Mouse (Mus musculus): ENCODE measurements around the gene Rab11fip4. TPM values are rescaled to one million over a fixed set of nuclear protein-coding genes. Genes with fewer than 3 reads are reported as not detected.
"Not testable (repeated sequence)": the region's sequence is repeated elsewhere in the genome, so short reads cannot be mapped to it uniquely, and the experiment has no call there.

The Rab11fip4 gene
- total RNA-seq, 1 experiment = 13.6 TPM

GRCm38 (mm10) chr11:79691513-79691912, 100.5 kb downstream of the Rab11fip4 start:
- DNase-seq (ENCODE audit: low read depth, low spot score) = no peak
- Histone ChIP-seq H3K4me1 (ENCODE audit: control insufficient read depth in 2 of 2, insufficient read depth in 2 of 2, low read length in 2 of 2, poor library complexity in 1 of 2) (no peaks in the 10 kb centered on the region; a peak in 1 of 4 replicates), H3K9ac (ENCODE audit: insufficient read depth, low read depth, low read length, poor library complexity, severe bottlenecking) (no peak overlapping the region), H3K36me3 (ENCODE audit: control insufficient read depth, insufficient read depth, low read length, poor library complexity, severe bottlenecking) (peaks cover 14% of the 10 kb centered on the region; the same call in 1 of the 2 replicates), H3K4me3 (ENCODE audit: insufficient read depth in 1 of 2, low read depth in 1 of 2, low read length in 2 of 2, poor library complexity in 1 of 2, severe bottlenecking in 1 of 2) (no peak overlapping the region), H3K9me3 (ENCODE audit: control insufficient read depth, insufficient read depth, low read depth, low read length) (no peaks in the 10 kb centered on the region), H3K27ac (ENCODE audit: insufficient read depth, low read depth, low read length, poor library complexity, severe bottlenecking) (no peak overlapping the region)
- in situ Hi-C loops (cut with MboI; ENCODE audit: low sequenced_read_pairs in 2 of 2, unreplicated experiment in 2 of 2) = no loop called here
- TF ChIP-seq MAFK (IDR thresholded peaks at IDR 0.05; ENCODE audit: insufficient read depth, low read depth, low read length) (no peak), CHD2 (IDR thresholded peaks at IDR 0.05; ENCODE audit: low read depth, low read length) (no peak), HCFC1 (IDR thresholded peaks at IDR 0.05; ENCODE audit: borderline replicate concordance, insufficient read depth, low read length) (no peak), ZNF384 (IDR thresholded peaks at IDR 0.05; ENCODE audit: low read depth, low read length) (no peak), ZC3H11A (IDR thresholded peaks at IDR 0.05; ENCODE audit: borderline replicate concordance, low read depth, low read length) (no peak)

- in situ Hi-C loops (cut with MboI; ENCODE audit: low sequenced_read_pairs in 2 of 2, unreplicated experiment in 2 of 2) = no loop called here
- TF ChIP-seq MAFK (IDR thresholded peaks at IDR 0.05; ENCODE audit: insufficient read depth, low read depth, low read length) (no peak), HCFC1 (IDR thresholded peaks at IDR 0.05; ENCODE audit: borderline replicate concordance, insufficient read depth, low read length) (no peak), ZNF384 (IDR thresholded peaks at IDR 0.05; ENCODE audit: low read depth, low read length) (peak; percentile 85), ZC3H11A (IDR thresholded peaks at IDR 0.05; ENCODE audit: borderline replicate concordance, low read depth, low read length) (no peak), CHD2 (IDR thresholded peaks at IDR 0.05; ENCODE audit: low read depth, low read length) (no peak)
- Histone ChIP-seq H3K36me3 (ENCODE audit: control insufficient read depth, insufficient read depth, low read length, poor library complexity, severe bottlenecking) (peaks cover 7% of the 10 kb centered on the region), H3K4me1 (ENCODE audit: control insufficient read depth in 2 of 2, insufficient read depth in 2 of 2, low read length in 2 of 2, poor library complexity in 1 of 2) (no peaks in the 10 kb centered on the region), H3K9ac (ENCODE audit: insufficient read depth, low read depth, low read length, poor library complexity, severe bottlenecking) (no peak overlapping the region), H3K27ac (ENCODE audit: insufficient read depth, low read depth, low read length, poor library complexity, severe bottlenecking) (no peak overlapping the region), H3K9me3 (ENCODE audit: control insufficient read depth, insufficient read depth, low read depth, low read length) (no peaks in the 10 kb centered on the region), H3K4me3 (ENCODE audit: insufficient read depth in 1 of 2, low read depth in 1 of 2, low read length in 2 of 2, poor library complexity in 1 of 2, severe bottlenecking in 1 of 2) (no peak overlapping the region)
- DNase-seq (ENCODE audit: low read depth, low spot score) = no peak
Measured at GRCm38 (mm10) chr11:79696390-79697307, 105.6 kb downstream of the Rab11fip4 start.

- in situ Hi-C loops (cut with MboI; ENCODE audit: low sequenced_read_pairs in 2 of 2, unreplicated experiment in 2 of 2) = no loop called here
- TF ChIP-seq CHD2 (IDR thresholded peaks at IDR 0.05; ENCODE audit: low read depth, low read length) (no peak), ZNF384 (IDR thresholded peaks at IDR 0.05; ENCODE audit: low read depth, low read length) (no peak), ZC3H11A (IDR thresholded peaks at IDR 0.05; ENCODE audit: borderline replicate concordance, low read depth, low read length) (no peak), MAFK (IDR thresholded peaks at IDR 0.05; ENCODE audit: insufficient read depth, low read depth, low read length) (no peak), HCFC1 (IDR thresholded peaks at IDR 0.05; ENCODE audit: borderline replicate concordance, insufficient read depth, low read length) (no peak)
- no peak overlapping the region for H3K9ac ChIP-seq (ENCODE audit: insufficient read depth, low read depth, low read length, poor library complexity, severe bottlenecking)
Measured at GRCm38 (mm10) chr11:79698071-79698470, 107.1 kb downstream of the Rab11fip4 start.

GRCm38 (mm10) chr11:79698542-79698941, 107.5 kb downstream of the Rab11fip4 start:
- H3K4me3 ChIP-seq (ENCODE audit: insufficient read depth in 1 of 2, low read depth in 1 of 2, low read length in 2 of 2, poor library complexity in 1 of 2, severe bottlenecking in 1 of 2); DNase-seq (ENCODE audit: low read depth, low spot score); in situ Hi-C loops (cut with MboI; ENCODE audit: low sequenced_read_pairs in 2 of 2, unreplicated experiment in 2 of 2); H3K36me3 ChIP-seq (ENCODE audit: control insufficient read depth, insufficient read depth, low read length, poor library complexity, severe bottlenecking); H3K9me3 ChIP-seq (ENCODE audit: control insufficient read depth, insufficient read depth, low read depth, low read length); H3K27ac ChIP-seq (ENCODE audit: insufficient read depth, low read depth, low read length, poor library complexity, severe bottlenecking); H3K4me1 ChIP-seq (ENCODE audit: control insufficient read depth in 2 of 2, insufficient read depth in 2 of 2, low read length in 2 of 2, poor library complexity in 1 of 2); H3K9ac ChIP-seq (ENCODE audit: insufficient read depth, low read depth, low read length, poor library complexity, severe bottlenecking): not testable (repeated sequence)

More at GRCm38 (mm10) chr11:79698071-79698470, 107.1 kb downstream of the Rab11fip4 start:
- Histone ChIP-seq H3K9me3 (ENCODE audit: control insufficient read depth, insufficient read depth, low read depth, low read length) (no peaks in the 10 kb centered on the region), H3K4me1 (ENCODE audit: control insufficient read depth in 2 of 2, insufficient read depth in 2 of 2, low read length in 2 of 2, poor library complexity in 1 of 2) (peaks cover 0 to 2% of the 10 kb centered on the region in 2 experiments; a peak in 1 of 4 replicates), H3K27ac (ENCODE audit: insufficient read depth, low read depth, low read length, poor library complexity, severe bottlenecking) (no peak overlapping the region), H3K36me3 (ENCODE audit: control insufficient read depth, insufficient read depth, low read length, poor library complexity, severe bottlenecking) (peaks cover 2% of the 10 kb centered on the region), H3K4me3 (ENCODE audit: insufficient read depth in 1 of 2, low read depth in 1 of 2, low read length in 2 of 2, poor library complexity in 1 of 2, severe bottlenecking in 1 of 2) (no peak overlapping the region)
- DNase-seq (ENCODE audit: low read depth, low spot score) = no peak

Measured in ES-E14 (cell line).